Mouse (Mus musculus): ENCODE measurements around the gene Vgf. TPM values are rescaled to one million over a fixed set of nuclear protein-coding genes. Genes with fewer than 3 reads are reported as not detected.

The Vgf gene
- polyA plus RNA-seq (2014; fragmentation: Nextera tagmentation; extraction: Ambion mirVana): 5.6 TPM in 2 replicates

- no peaks in the 10 kb centered on the region for H3K9me3 ChIP-seq (ENCODE audit: control insufficient read depth, low read length)
- peaks cover 40% of the 10 kb centered on the region for H3K27me3 ChIP-seq (ENCODE audit: control insufficient read depth, insufficient read depth, low read length)
- ATAC-seq (ENCODE audit: low read depth): no peak
- 24% methylated on average over 4 of the region's 4 CpGs for WGBS
- H3K4me2 ChIP-seq (ENCODE audit: low read depth, low read length): no peak within 1 kb of the TSS
- H3K27ac ChIP-seq (ENCODE audit: low read depth, low read length): no peak within 1 kb of the TSS
- no peaks in the 10 kb centered on the region for H3K36me3 ChIP-seq (ENCODE audit: control insufficient read depth, insufficient read depth, low read length)
- 0 out of 2 replicates have a peak within 1 kb of the TSS, but pooled peaks have one; percentile 13 for H3K4me3 ChIP-seq (ENCODE audit: low read depth, low read length)
- H3K4me1 ChIP-seq (ENCODE audit: control insufficient read depth, insufficient read depth, low read length): peaks cover 8% of the 10 kb centered on the region
- no peak within 1 kb of the TSS for H3K9ac ChIP-seq (replicated peaks; ENCODE audit: low read depth, low read length)
Observed at GRCm38 (mm10) chr5:137026092-137026491, at the start of gene Vgf. Gene Vgf, plus strand, starts transcription at chr5:137026392.

GRCm38 (mm10) chr5:136977769-136978168 is 48.4 kb upstream of the Vgf start:
- no peaks in the 10 kb centered on the region for H3K27me3 ChIP-seq (ENCODE audit: control insufficient read depth, insufficient read depth, low read length)
- H3K9ac ChIP-seq (replicated peaks; ENCODE audit: low read depth, low read length): no peak overlapping the region
- no peak overlapping the region for H3K4me3 ChIP-seq (ENCODE audit: low read depth, low read length)
- H3K4me2 ChIP-seq (ENCODE audit: low read depth, low read length): no peak overlapping the region
- no peaks in the 10 kb centered on the region for H3K4me1 ChIP-seq (ENCODE audit: control insufficient read depth, insufficient read depth, low read length)
- H3K27ac ChIP-seq (ENCODE audit: low read depth, low read length): no peak overlapping the region
- H3K36me3 ChIP-seq (ENCODE audit: control insufficient read depth, insufficient read depth, low read length): peaks cover 11% of the 10 kb centered on the region
- H3K9me3 ChIP-seq (ENCODE audit: control insufficient read depth, low read length): no peaks in the 10 kb centered on the region
- 81% methylated on average over 4 of the region's 4 CpGs for WGBS
- no peak for ATAC-seq (ENCODE audit: low read depth)

- Histone ChIP-seq H3K36me3 (ENCODE audit: control insufficient read depth, insufficient read depth, low read length) (peaks cover 11% of the 10 kb centered on the region), H3K27me3 (ENCODE audit: control insufficient read depth, insufficient read depth, low read length) (no peaks in the 10 kb centered on the region), H3K4me1 (ENCODE audit: control insufficient read depth, insufficient read depth, low read length) (no peaks in the 10 kb centered on the region), H3K4me2 (ENCODE audit: low read depth, low read length) (no peak overlapping the region), H3K4me3 (ENCODE audit: low read depth, low read length) (no peak overlapping the region), H3K9me3 (ENCODE audit: control insufficient read depth, low read length) (no peaks in the 10 kb centered on the region), H3K27ac (ENCODE audit: low read depth, low read length) (no peak overlapping the region), H3K9ac (replicated peaks; ENCODE audit: low read depth, low read length) (no peak overlapping the region)
- ATAC-seq (ENCODE audit: low read depth): no peak
- 79% methylated on average over 2 of the region's 2 CpGs for WGBS
Observed at GRCm38 (mm10) chr5:136979762-136980161, 46.4 kb upstream of the Vgf start.

GRCm38 (mm10) chr5:136980974-136981373 is 45.2 kb upstream of the Vgf start:
- peaks cover 11% of the 10 kb centered on the region for H3K36me3 ChIP-seq (ENCODE audit: control insufficient read depth, insufficient read depth, low read length)
- no peak overlapping the region for H3K9ac ChIP-seq (replicated peaks; ENCODE audit: low read depth, low read length)
- no peak for ATAC-seq (ENCODE audit: low read depth)
- H3K4me3 ChIP-seq (ENCODE audit: low read depth, low read length): no peak overlapping the region
- H3K4me2 ChIP-seq (ENCODE audit: low read depth, low read length): no peak overlapping the region
- no peaks in the 10 kb centered on the region for H3K27me3 ChIP-seq (ENCODE audit: control insufficient read depth, insufficient read depth, low read length)
- no peaks in the 10 kb centered on the region for H3K9me3 ChIP-seq (ENCODE audit: control insufficient read depth, low read length)
- H3K27ac ChIP-seq (ENCODE audit: low read depth, low read length): no peak overlapping the region
- WGBS: 91% methylated on average over 8 of the region's 8 CpGs
- peaks cover 4% of the 10 kb centered on the region; the same call in 1 of the 2 replicates for H3K4me1 ChIP-seq (ENCODE audit: control insufficient read depth, insufficient read depth, low read length)

- no peak for ATAC-seq (ENCODE audit: low read depth)
Observed at GRCm38 (mm10) chr5:136982338-136982930, 43.8 kb upstream of the Vgf start.

GRCm38 (mm10) chr5:136984828-136985227 is 41.4 kb upstream of the Vgf start:
- H3K9me3 ChIP-seq (ENCODE audit: control insufficient read depth, low read length): no peaks in the 10 kb centered on the region
- no peak overlapping the region for H3K9ac ChIP-seq (replicated peaks; ENCODE audit: low read depth, low read length)
- no peak overlapping the region for H3K27ac ChIP-seq (ENCODE audit: low read depth, low read length)
- 59% methylated on average over 14 of the region's 14 CpGs for WGBS
- peaks cover 14% of the 10 kb centered on the region for H3K36me3 ChIP-seq (ENCODE audit: control insufficient read depth, insufficient read depth, low read length)
- no peak for ATAC-seq (ENCODE audit: low read depth)
- H3K27me3 ChIP-seq (ENCODE audit: control insufficient read depth, insufficient read depth, low read length): no peaks in the 10 kb centered on the region
- peaks cover 10% of the 10 kb centered on the region for H3K4me1 ChIP-seq (ENCODE audit: control insufficient read depth, insufficient read depth, low read length)
- no peak overlapping the region for H3K4me3 ChIP-seq (ENCODE audit: low read depth, low read length)
- no peak overlapping the region for H3K4me2 ChIP-seq (ENCODE audit: low read depth, low read length)

More at GRCm38 (mm10) chr5:136982338-136982930, 43.8 kb upstream of the Vgf start:
- WGBS: 52% methylated on average over 15 of the region's 16 CpGs
- Histone ChIP-seq H3K9ac (replicated peaks; ENCODE audit: low read depth, low read length) (no peak overlapping the region), H3K4me3 (ENCODE audit: low read depth, low read length) (no peak overlapping the region), H3K27ac (ENCODE audit: low read depth, low read length) (no peak overlapping the region), H3K4me1 (ENCODE audit: control insufficient read depth, insufficient read depth, low read length) (peaks cover 7% of the 10 kb centered on the region; the same call in 1 of the 2 replicates), H3K36me3 (ENCODE audit: control insufficient read depth, insufficient read depth, low read length) (peaks cover 11% of the 10 kb centered on the region), H3K27me3 (ENCODE audit: control insufficient read depth, insufficient read depth, low read length) (no peaks in the 10 kb centered on the region), H3K9me3 (ENCODE audit: control insufficient read depth, low read length) (no peaks in the 10 kb centered on the region), H3K4me2 (ENCODE audit: low read depth, low read length) (no peak overlapping the region)

GRCm38 (mm10) chr5:136986695-136987137 is 39.5 kb upstream of the Vgf start, which contains the start of gene Plod3:
Gene Plod3, plus strand, starts transcription at chr5:136987019.
- Histone ChIP-seq H3K27ac (ENCODE audit: low read depth, low read length) (peak within 1 kb of the TSS; percentile 94), H3K27me3 (ENCODE audit: control insufficient read depth, insufficient read depth, low read length) (no peaks in the 10 kb centered on the region), H3K9me3 (ENCODE audit: control insufficient read depth, low read length) (no peaks in the 10 kb centered on the region), H3K9ac (replicated peaks; ENCODE audit: low read depth, low read length) (peak within 1 kb of the TSS; percentile 99), H3K4me3 (ENCODE audit: low read depth, low read length) (peak within 1 kb of the TSS; percentile 87), H3K36me3 (ENCODE audit: control insufficient read depth, insufficient read depth, low read length) (peaks cover 27% of the 10 kb centered on the region), H3K4me2 (ENCODE audit: low read depth, low read length) (peak within 1 kb of the TSS; percentile 62), H3K4me1 (ENCODE audit: control insufficient read depth, insufficient read depth, low read length) (peaks cover 10% of the 10 kb centered on the region)
- peak; percentile 91 for ATAC-seq (ENCODE audit: low read depth)
- WGBS: 0% methylated on average over 26 of the region's 26 CpGs

- no peaks in the 10 kb centered on the region for H3K9me3 ChIP-seq (ENCODE audit: control insufficient read depth, low read length)
- H3K4me3 ChIP-seq (ENCODE audit: low read depth, low read length): peak overlapping the region; percentile 87
- peak overlapping the region; percentile 94 for H3K27ac ChIP-seq (ENCODE audit: low read depth, low read length)
- peak overlapping the region; percentile 99 for H3K9ac ChIP-seq (replicated peaks; ENCODE audit: low read depth, low read length)
- peaks cover 10% of the 10 kb centered on the region for H3K4me1 ChIP-seq (ENCODE audit: control insufficient read depth, insufficient read depth, low read length)
- H3K4me2 ChIP-seq (ENCODE audit: low read depth, low read length): peak overlapping the region; percentile 58
- under 1% methylated on average over 67 of the region's 67 CpGs for WGBS
- ATAC-seq (ENCODE audit: low read depth): peak; percentile 67
- peaks cover 28% of the 10 kb centered on the region for H3K36me3 ChIP-seq (ENCODE audit: control insufficient read depth, insufficient read depth, low read length)
- no peaks in the 10 kb centered on the region for H3K27me3 ChIP-seq (ENCODE audit: control insufficient read depth, insufficient read depth, low read length)
Observed at GRCm38 (mm10) chr5:136987138-136987933, 38.9 kb upstream of the Vgf start.

- H3K9ac ChIP-seq (replicated peaks; ENCODE audit: low read depth, low read length): peak within 1 kb of the TSS; percentile 99
- peak within 1 kb of the TSS; percentile 58 for H3K4me2 ChIP-seq (ENCODE audit: low read depth, low read length)
- no peaks in the 10 kb centered on the region for H3K27me3 ChIP-seq (ENCODE audit: control insufficient read depth, insufficient read depth, low read length)
- no peaks in the 10 kb centered on the region for H3K9me3 ChIP-seq (ENCODE audit: control insufficient read depth, low read length)
- H3K36me3 ChIP-seq (ENCODE audit: control insufficient read depth, insufficient read depth, low read length): peaks cover 31% of the 10 kb centered on the region
- WGBS: under 1% methylated on average over 12 of the region's 12 CpGs
- peak within 1 kb of the TSS; percentile 87 for H3K4me3 ChIP-seq (ENCODE audit: low read depth, low read length)
- peak; percentile 6; the same call in 1 of the 2 replicates for ATAC-seq (ENCODE audit: low read depth)
- peak within 1 kb of the TSS; percentile 94 for H3K27ac ChIP-seq (ENCODE audit: low read depth, low read length)
- peaks cover 10% of the 10 kb centered on the region for H3K4me1 ChIP-seq (ENCODE audit: control insufficient read depth, insufficient read depth, low read length)
Observed at GRCm38 (mm10) chr5:136987934-136988271, 38.3 kb upstream of the Vgf start, which contains the start of gene Znhit1. Gene Znhit1, minus strand, starts transcription at chr5:136988021.
